Mouse (Mus musculus): ENCODE data around the gene Neurl1b. TPM values are rescaled to one million over a fixed set of nuclear protein-coding genes. Genes with fewer than 3 reads are reported as not detected.

Neurl1b gene
- polyA plus RNA-seq, 1 experiment from 2014 or later: 1.1 TPM

DNA sequence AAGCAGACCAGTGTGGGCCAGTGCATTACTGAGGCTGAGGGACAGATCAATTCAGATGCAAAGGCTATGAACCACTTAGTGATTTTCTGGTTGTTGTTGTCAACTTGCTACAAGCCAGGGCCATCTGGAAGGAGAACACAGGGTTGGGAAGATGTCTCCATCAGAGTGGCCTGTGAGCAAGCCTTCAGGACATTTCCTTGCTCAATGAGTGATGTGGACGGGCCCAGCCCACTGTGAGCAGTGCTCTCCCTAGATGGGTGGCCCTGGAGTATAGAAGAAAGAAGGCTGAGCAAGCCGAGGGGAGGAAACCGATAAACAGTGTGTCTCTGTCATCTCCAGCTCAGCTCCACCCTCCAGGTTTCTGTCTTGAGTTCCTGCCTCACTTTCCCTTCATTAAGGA is 34.8 kb downstream of the Neurl1b start:
- Histone ChIP-seq H3K9ac (ENCODE audit: low read length) (no peak overlapping the region), H3K4me3 (ENCODE audit: low read depth, low read length) (no peak overlapping the region), H3K4me1 (replicated peaks; ENCODE audit: control insufficient read depth, insufficient read depth) (0 out of 2 replicates have a peak, but pooled peaks cover 4% of the 10 kb centered on the region), H3K27ac (replicated peaks) (no peak overlapping the region), H3K4me2 (replicated peaks; ENCODE audit: low read depth) (no peak overlapping the region), H3K27me3 (ENCODE audit: control insufficient read depth, insufficient read depth, low read length) (no peaks in the 10 kb centered on the region), H3K9me3 (ENCODE audit: control insufficient read depth, low read length) (no peaks in the 10 kb centered on the region), H3K36me3 (ENCODE audit: control insufficient read depth, insufficient read depth, low read length) (peaks cover 12% of the 10 kb centered on the region)
- WGBS: 40% methylated on average over 3 of the region's 3 CpGs
- no peak for DNase-seq (ENCODE audit: low spot score)
- TF ChIP-seq CTCF (IDR thresholded peaks at IDR 0.05; ENCODE audit: low read depth) (no peak), EP300 (optimal IDR thresholded peaks at IDR 0.05) (no peak)
- no peak for ATAC-seq (ENCODE audit: low FRiP score, low TSS enrichment)

DNA sequence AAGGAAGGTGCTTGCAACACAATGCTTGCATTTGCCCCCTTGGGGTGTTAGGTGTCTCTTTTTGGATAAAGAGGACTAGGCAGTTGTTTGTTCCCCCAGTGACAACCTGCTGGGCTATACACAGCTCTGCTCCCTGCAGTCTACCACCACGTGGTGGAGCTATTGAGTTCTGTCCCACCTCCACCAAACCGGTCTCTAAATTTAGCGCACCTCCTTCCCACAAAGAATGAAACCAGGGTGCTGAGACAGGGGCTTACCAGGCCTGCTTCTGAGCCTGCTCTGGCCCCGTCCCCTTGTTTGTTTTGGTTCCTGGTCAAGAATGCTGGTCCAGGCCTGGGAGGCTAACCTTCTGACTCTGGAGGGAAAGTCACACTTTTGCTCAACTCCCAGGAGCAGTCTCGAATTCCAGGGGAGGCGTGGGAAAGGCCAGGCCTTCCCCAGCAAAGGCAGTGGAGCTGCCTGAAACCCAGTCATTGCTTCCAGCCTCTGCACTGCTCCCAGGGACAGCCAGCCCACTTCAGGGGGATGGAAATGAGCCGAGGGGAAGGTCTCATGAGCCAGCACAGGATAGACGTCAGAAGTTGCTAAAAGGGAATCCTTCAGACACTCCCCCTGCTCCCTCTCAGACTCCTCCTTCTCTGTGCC is 37.1 kb downstream of the Neurl1b start:
- Histone ChIP-seq H3K27ac (replicated peaks) (no peak overlapping the region; the same call in 1 of the 2 replicates), H3K9ac (ENCODE audit: low read length) (0 out of 2 replicates have a peak overlapping the region, but pooled peaks have one; percentile 23), H3K27me3 (ENCODE audit: control insufficient read depth, insufficient read depth, low read length) (no peaks in the 10 kb centered on the region), H3K9me3 (ENCODE audit: control insufficient read depth, low read length) (no peaks in the 10 kb centered on the region), H3K4me1 (replicated peaks; ENCODE audit: control insufficient read depth, insufficient read depth) (0 out of 2 replicates have a peak, but pooled peaks cover 4% of the 10 kb centered on the region), H3K4me3 (ENCODE audit: low read depth, low read length) (no peak overlapping the region), H3K36me3 (ENCODE audit: control insufficient read depth, insufficient read depth, low read length) (peaks cover 6% of the 10 kb centered on the region; the same call in 1 of the 2 replicates), H3K4me2 (replicated peaks; ENCODE audit: low read depth) (no peak overlapping the region)
- TF ChIP-seq CTCF (IDR thresholded peaks at IDR 0.05; ENCODE audit: low read depth): peak; percentile 75
- no peak for TF ChIP-seq EP300 (optimal IDR thresholded peaks at IDR 0.05)
- ATAC-seq (ENCODE audit: low FRiP score, low TSS enrichment): peak; percentile 48; the same call in 1 of the 2 replicates
- WGBS: 23% methylated on average over 8 of the region's 8 CpGs
- peak; percentile 66 for DNase-seq (ENCODE audit: low spot score)

DNA sequence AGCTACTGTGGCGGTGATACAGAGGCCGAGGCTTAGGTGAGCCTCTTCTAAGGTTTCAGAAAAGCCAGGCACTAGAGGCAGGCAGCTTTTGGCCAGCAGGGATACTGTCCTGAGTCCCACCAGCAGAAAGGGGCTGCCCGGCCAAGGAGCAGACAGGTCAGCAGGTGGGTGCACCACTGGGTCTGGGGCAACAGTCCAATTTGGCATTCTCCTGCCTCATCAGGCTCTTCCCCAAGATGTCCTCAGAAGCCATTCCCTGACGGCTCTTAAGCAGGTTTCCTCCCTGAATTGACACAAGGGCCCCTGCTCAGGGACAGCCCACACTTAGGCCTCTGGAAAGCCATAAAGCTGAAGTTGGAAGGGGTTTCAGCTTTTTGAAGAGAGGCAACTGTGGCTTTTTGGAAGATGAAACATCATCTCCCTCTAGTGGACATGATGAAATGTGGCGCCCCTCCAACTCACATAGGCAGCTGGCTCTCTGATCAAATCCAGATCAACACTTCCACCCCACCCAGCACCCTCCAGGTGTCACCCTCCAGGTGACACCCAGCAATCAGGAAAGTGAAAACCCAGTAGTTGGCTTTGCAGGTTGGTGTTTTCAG is 37.8 kb downstream of the Neurl1b start:
- WGBS: 53% methylated on average over 5 of the region's 5 CpGs
- TF ChIP-seq CTCF (IDR thresholded peaks at IDR 0.05; ENCODE audit: low read depth) (peak; percentile 81), EP300 (optimal IDR thresholded peaks at IDR 0.05) (no peak)
- Histone ChIP-seq H3K4me1 (replicated peaks; ENCODE audit: control insufficient read depth, insufficient read depth) (0 out of 2 replicates have a peak, but pooled peaks cover 4% of the 10 kb centered on the region), H3K4me2 (replicated peaks; ENCODE audit: low read depth) (no peak overlapping the region), H3K27ac (replicated peaks) (peak overlapping the region; percentile 45; the same call in 1 of the 2 replicates), H3K36me3 (ENCODE audit: control insufficient read depth, insufficient read depth, low read length) (no peaks in the 10 kb centered on the region), H3K9ac (ENCODE audit: low read length) (0 out of 2 replicates have a peak overlapping the region, but pooled peaks have one; percentile 23), H3K4me3 (ENCODE audit: low read depth, low read length) (no peak overlapping the region), H3K9me3 (ENCODE audit: control insufficient read depth, low read length) (no peaks in the 10 kb centered on the region), H3K27me3 (ENCODE audit: control insufficient read depth, insufficient read depth, low read length) (no peaks in the 10 kb centered on the region)
- DNase-seq (ENCODE audit: low spot score): peak; percentile 58
- ATAC-seq (ENCODE audit: low FRiP score, low TSS enrichment): peak; percentile 7; the same call in 1 of the 2 replicates

DNA sequence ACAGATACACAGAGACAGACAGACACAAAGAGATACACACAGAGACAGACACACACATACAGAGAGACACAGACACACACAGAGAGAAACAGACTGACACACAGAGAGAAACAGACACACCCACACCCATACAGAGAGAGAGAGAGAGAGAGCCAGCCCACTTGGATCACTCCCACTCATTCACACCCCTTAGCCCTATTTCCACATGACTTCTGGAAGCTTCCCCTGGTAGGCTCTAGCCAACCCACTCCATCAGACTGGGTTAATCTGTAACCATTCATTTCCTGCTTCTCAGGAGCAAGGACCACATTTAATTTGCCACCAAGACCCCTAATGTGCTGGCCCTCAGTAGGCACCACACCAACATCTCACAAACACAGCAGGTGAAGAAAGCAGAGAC is 42.9 kb downstream of the Neurl1b start:
- Histone ChIP-seq H3K9me3 (ENCODE audit: control insufficient read depth, low read length) (no peaks in the 10 kb centered on the region), H3K27ac (replicated peaks) (no peak overlapping the region), H3K4me3 (ENCODE audit: low read depth, low read length) (no peak overlapping the region), H3K4me2 (replicated peaks; ENCODE audit: low read depth) (no peak overlapping the region), H3K36me3 (ENCODE audit: control insufficient read depth, insufficient read depth, low read length) (no peaks in the 10 kb centered on the region), H3K27me3 (ENCODE audit: control insufficient read depth, insufficient read depth, low read length) (no peaks in the 10 kb centered on the region), H3K9ac (ENCODE audit: low read length) (no peak overlapping the region), H3K4me1 (replicated peaks; ENCODE audit: control insufficient read depth, insufficient read depth) (0 out of 2 replicates have a peak, but pooled peaks cover under 1% of the 10 kb centered on the region)
- ATAC-seq (ENCODE audit: low FRiP score, low TSS enrichment) (no peak), DNase-seq (ENCODE audit: low spot score) (no peak)
- TF ChIP-seq EP300 (optimal IDR thresholded peaks at IDR 0.05) (no peak), CTCF (IDR thresholded peaks at IDR 0.05; ENCODE audit: low read depth) (no peak)

DNA sequence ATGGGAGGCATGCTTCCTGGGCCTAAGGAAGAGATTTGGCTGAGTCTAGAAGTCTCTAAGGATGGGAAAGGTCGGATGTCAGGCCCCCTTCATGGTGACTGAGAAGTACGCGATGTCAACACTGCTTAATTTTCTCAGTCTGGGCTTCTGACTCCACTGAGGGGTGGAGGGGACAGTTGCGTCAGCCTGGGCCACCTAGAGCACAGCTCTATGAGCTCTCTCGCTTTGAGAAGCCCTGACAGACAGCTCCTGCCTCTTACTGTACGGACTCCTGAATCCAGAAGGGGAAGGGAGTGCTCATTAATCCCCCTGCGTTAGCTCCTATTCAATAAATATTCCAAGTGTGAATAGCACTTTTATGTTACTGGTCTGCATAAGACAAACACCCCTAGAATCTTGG is 43.4 kb downstream of the Neurl1b start:
- Histone ChIP-seq H3K4me3 (ENCODE audit: low read depth, low read length) (no peak overlapping the region), H3K27me3 (ENCODE audit: control insufficient read depth, insufficient read depth, low read length) (no peaks in the 10 kb centered on the region), H3K4me1 (replicated peaks; ENCODE audit: control insufficient read depth, insufficient read depth) (no peaks in the 10 kb centered on the region), H3K27ac (replicated peaks) (no peak overlapping the region), H3K36me3 (ENCODE audit: control insufficient read depth, insufficient read depth, low read length) (no peaks in the 10 kb centered on the region), H3K4me2 (replicated peaks; ENCODE audit: low read depth) (no peak overlapping the region), H3K9ac (ENCODE audit: low read length) (no peak overlapping the region), H3K9me3 (ENCODE audit: control insufficient read depth, low read length) (no peaks in the 10 kb centered on the region)
- DNase-seq (ENCODE audit: low spot score): no peak
- 61% methylated on average over 7 of the region's 7 CpGs for WGBS
- no peak for ATAC-seq (ENCODE audit: low FRiP score, low TSS enrichment)
- TF ChIP-seq CTCF (IDR thresholded peaks at IDR 0.05; ENCODE audit: low read depth): no peak
- TF ChIP-seq EP300 (optimal IDR thresholded peaks at IDR 0.05): no peak

DNA sequence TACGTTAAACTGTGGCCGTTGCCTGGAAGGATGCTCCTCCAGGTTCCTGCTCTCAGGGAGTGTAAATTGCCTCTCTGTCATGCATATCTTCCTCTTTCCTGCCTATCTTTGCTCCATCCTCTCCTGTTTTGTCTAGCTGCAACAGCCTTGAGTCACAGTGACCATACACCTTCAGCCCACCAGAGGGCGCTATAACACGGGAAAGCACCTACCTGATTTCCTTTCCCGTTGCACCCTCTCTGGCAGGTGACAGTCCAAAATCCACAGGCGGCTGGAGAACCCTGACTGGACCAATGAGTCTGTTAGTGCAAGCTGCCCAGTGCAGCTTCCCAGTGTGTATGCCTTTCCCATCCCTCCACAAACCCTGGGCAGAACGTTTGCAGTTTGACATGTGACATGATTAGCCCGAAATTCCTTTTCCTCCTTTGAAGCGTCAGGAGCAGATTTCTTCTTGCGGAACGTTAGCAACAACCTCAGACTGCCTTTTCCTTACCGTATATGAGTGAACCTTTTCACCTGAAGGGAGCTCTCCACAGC is 48.1 kb downstream of the Neurl1b start:
- H3K4me1 ChIP-seq (replicated peaks; ENCODE audit: control insufficient read depth, insufficient read depth): no peaks in the 10 kb centered on the region
- H3K27me3 ChIP-seq (ENCODE audit: control insufficient read depth, insufficient read depth, low read length): no peaks in the 10 kb centered on the region
- no peak overlapping the region for H3K4me3 ChIP-seq (ENCODE audit: low read depth, low read length)
- DNase-seq (ENCODE audit: low spot score): peak; percentile 80
- H3K27ac ChIP-seq (replicated peaks): no peak overlapping the region
- H3K36me3 ChIP-seq (ENCODE audit: control insufficient read depth, insufficient read depth, low read length): no peaks in the 10 kb centered on the region
- H3K4me2 ChIP-seq (replicated peaks; ENCODE audit: low read depth): no peak overlapping the region
- ATAC-seq (ENCODE audit: low FRiP score, low TSS enrichment): peak; percentile 48
- no peak for TF ChIP-seq EP300 (optimal IDR thresholded peaks at IDR 0.05)
- peak; percentile 96 for TF ChIP-seq CTCF (IDR thresholded peaks at IDR 0.05; ENCODE audit: low read depth)
- H3K9ac ChIP-seq (ENCODE audit: low read length): no peak overlapping the region
- WGBS: 23% methylated on average over 12 of the region's 12 CpGs
- no peaks in the 10 kb centered on the region for H3K9me3 ChIP-seq (ENCODE audit: control insufficient read depth, low read length)

Data from stomach, postnatal 0 days (tissue).